ENCODE assay signal across 17 mouse cellular contexts in the genomic region with DNA sequence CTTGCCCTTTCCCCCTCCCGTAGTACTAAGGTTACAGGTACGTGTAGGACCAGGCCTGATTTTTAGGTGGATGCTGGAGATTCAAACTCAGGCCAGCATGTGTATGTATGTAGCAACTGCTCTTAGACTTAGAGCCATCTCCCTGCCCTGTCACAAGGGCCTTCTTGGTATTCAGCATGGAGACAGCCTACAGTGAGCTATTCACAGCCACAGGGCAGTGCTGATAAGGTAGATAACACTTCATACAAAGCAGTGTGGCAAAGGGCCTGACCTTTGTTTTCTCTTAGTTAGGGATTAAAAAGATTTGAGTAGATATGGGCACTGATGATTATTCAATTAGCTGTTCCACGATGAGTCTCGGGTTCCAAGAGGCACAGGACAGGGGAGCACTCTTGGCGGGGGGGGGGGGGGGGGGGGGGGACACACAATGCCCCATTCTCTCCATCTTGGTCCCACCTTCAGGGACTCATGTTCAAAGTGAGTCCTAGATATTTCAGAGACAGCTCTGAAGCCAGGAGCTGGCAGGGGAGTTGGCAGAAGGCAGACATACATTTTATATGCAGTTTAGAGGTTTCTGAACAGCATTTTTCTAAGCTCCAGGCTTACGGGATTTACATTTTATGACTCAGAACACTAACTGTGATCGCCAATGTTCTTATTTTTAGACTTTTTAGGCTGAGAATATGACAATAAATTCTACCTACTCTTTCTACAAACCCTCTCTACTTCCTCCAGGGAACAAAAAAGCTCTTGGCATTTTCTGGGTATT. TPM values are rescaled to one million over a fixed set of nuclear protein-coding genes. Genes with fewer than 3 reads are reported as not detected.
DNase-seq lines count a peak whose midpoint lies in the region; ATAC-seq and TF ChIP-seq lines count a peak whose summit lies in the region.
"Had no signal": no experiment of that assay in that cellular context is flagged by ENCODE, and none has a peak within 500 bp of the region (broad histone marks: within the 10 kb centered on the region; RNA-seq: fewer than 3 reads in every experiment).

No protein-coding gene starts in this region.

- ATAC-seq in common myeloid progenitor, adult 5-6 weeks (replicated peaks; ENCODE audit: low read depth, poor library complexity, severe bottlenecking): 0 out of 2 replicates have a peak, but pooled peaks have one; percentile 15
- ATAC-seq: forebrain, embryonic 13.5 days; lung, postnatal 0 days; midbrain, embryonic 13.5 days had no signal

- intact Hi-C loops in left cerebral cortex, adult 2 months (cut with DNase I): loop anchor here (1.0 to 5.0 kb wide), 4 partner anchors 20 to 81 kb away; no protein-coding TSS in a partner anchor
- intact Hi-C loops in left cerebral cortex, postnatal 4 days (cut with DNase I): no loop called here

- H3K4me3 ChIP-seq in left cerebral cortex, adult 2 months: no peak overlapping the region
- H3K4me3 ChIP-seq: forebrain, embryonic 13.5 days; heart, embryonic 12.5 days; hindbrain, embryonic 12.5 days; limb, embryonic 15.5 days; midbrain, embryonic 13.5 days; myocyte; neural tube, embryonic 15.5 days had no signal

- TF ChIP-seq CTCF in left cerebral cortex, adult 2 months (IDR thresholded peaks at IDR 0.05): no peak

- H3K27ac ChIP-seq in left cerebral cortex, adult 2 months: peak overlapping the region; percentile 80
- H3K27ac ChIP-seq: forebrain, embryonic 13.5 days; hindbrain, embryonic 12.5 days; limb, embryonic 15.5 days; midbrain, embryonic 13.5 days; neural tube, embryonic 15.5 days had no signal

- DNase-seq in frontal cortex, adult 2 months (ENCODE audit: extremely low spot score in 1 of 2, low spot score in 1 of 2): peak; percentile 56 to 70
- DNase-seq in frontal cortex, postnatal 10 days (ENCODE audit: low spot score in 2 of 2): no peak
- no peak for DNase-seq in left cerebral cortex, adult 2 months (ENCODE audit: extremely low spot score in 1 of 2, low spot score in 2 of 2)
- DNase-seq in left cerebral cortex, postnatal 4 days: no peak
- DNase-seq in telencephalon, adult 2 months (ENCODE audit: low read depth, low spot score): peak; percentile 81
- no peak for DNase-seq in adrenal gland, adult 18-20 months (ENCODE audit: low spot score in 2 of 2)
- DNase-seq: heart, postnatal 14 days; thymus, postnatal 14 days had no signal

RNA-seq across cellular contexts. Expression of a gene that starts 56.4 kb away (rescaled TPM):
- polyA plus RNA-seq in frontal cortex, adult 2 months (2012; rRNA removed): 23.6 and 25.9 TPM in 2 replicates
- total RNA-seq in left cerebral cortex, adult 2 months (2021): 10 to 100 TPM; 45.5 to 56.0 TPM
- 10 to 100 TPM; 22.4 to 25.3 TPM for total RNA-seq in left cerebral cortex, postnatal 4 days (2021)
- total RNA-seq in common myeloid progenitor, adult 5-6 weeks (2017): 13.1 and 15.4 TPM in 2 replicates
- total RNA-seq in adrenal gland, adult 18-20 months (2021): 10 to 100 TPM; 34.5 to 36.3 TPM

Comparison
In these comparisons a context has a peak if more than half of its experiments do, and no peak if none do; other contexts are left out.
1. DNase-seq: peak in frontal cortex, adult 2 months (2 of 2) and telencephalon, adult 2 months (single experiment); none in frontal cortex, postnatal 10 days (0 of 2), left cerebral cortex, adult 2 months (0 of 2), left cerebral cortex, postnatal 4 days (single experiment) and adrenal gland, adult 18-20 months (0 of 2).